Mouse (Mus musculus) G1E (cell line): ENCODE results near the gene Olfr469. TPM values are rescaled to one million over a fixed set of nuclear protein-coding genes. Genes with fewer than 3 reads are reported as not detected.

ENCODE experiments used
- ATAC-seq: 2 replicates; pipeline ENCODE4 v1.8.0; 2016; ENCODE audit warnings: mild to moderate bottlenecking; ENCODE audit not compliant: insufficient number of reproducible peaks, poor library complexity, low FRiP score, severe bottlenecking; ENCODE audit errors: extremely low read depth
- DNase-seq: peaks from one replicate; pipeline ENCODE4 v3.0.0; 2012; ENCODE audit warnings: low spot score
- H3K27me3 ChIP-seq: 2 replicates; pipeline ENCODE4 v1.6.1; 2012; ENCODE audit warnings: mild to moderate bottlenecking, low read length, inconsistent platforms; ENCODE audit not compliant: insufficient read depth
- H3K36me3 ChIP-seq: replicated peaks from 2 replicates; pipeline ENCODE3; 2012; ENCODE audit warnings: mild to moderate bottlenecking, inconsistent platforms
- H3K4me1 ChIP-seq: 2 replicates; pipeline ENCODE4 v1.6.1; 2012; ENCODE audit warnings: low read depth, low read length, inconsistent platforms, mixed read lengths; ENCODE audit not compliant: insufficient read depth
- H3K4me3 ChIP-seq: 2 replicates; pipeline ENCODE4 v1.5.1; 2012; ENCODE audit warnings: low read depth, mild to moderate bottlenecking, inconsistent platforms, low read length, moderate library complexity, mixed read lengths
- H3K9me3 ChIP-seq: replicated peaks from 2 replicates; pipeline ENCODE4 v1.6.1; 2012; ENCODE audit warnings: inconsistent platforms
- CTCF ChIP-seq: IDR thresholded peaks from 2 replicates; pipeline ENCODE4 v1.5.1; 2012; ENCODE audit warnings: low read depth, low read length, inconsistent platforms, mixed read lengths
- GATA1 ChIP-seq: IDR thresholded peaks from 2 replicates; pipeline ENCODE4 v1.6.1; 2012; ENCODE audit warnings: borderline replicate concordance, low read length, inconsistent platforms, mixed read lengths
- GATA2 ChIP-seq: IDR thresholded peaks from 2 replicates; pipeline ENCODE4 v1.6.1; 2012; ENCODE audit warnings: low read depth, low read length, inconsistent platforms, borderline replicate concordance
- POLR2AphosphoS5 ChIP-seq: IDR thresholded peaks from 2 replicates; pipeline ENCODE4 v1.6.1; 2012; ENCODE audit warnings: low read depth, low read length, inconsistent platforms; ENCODE audit not compliant: insufficient replicate concordance
- TAL1 ChIP-seq: conservative IDR thresholded peaks from 2 replicates; pipeline ENCODE4 v1.6.1; 2012; ENCODE audit warnings: low read depth, low read length, inconsistent platforms, mixed read lengths
- polyA plus RNA-seq: library from polyadenylated mRNA; stranded (reverse); fragments of >175 nt; gene quantifications from 2 replicates; pipeline ENCODE4 v1.2.3, GENCODE M21; 2012
- total RNA-seq, 2 experiments: library from RNA; stranded (forward) in 1 of 2; stranded (reverse) in 1 of 2; fragments of 200-1000 nt in 1 of 2; fragments of >200 nt in 1 of 2; fragmentation: Nextera tagmentation in 1 of 2; gene quantifications; 2 replicates each; pipeline ENCODE4 v1.2.3; 2014 to 2017

Gene Olfr469
- total and polyA plus RNA-seq, 3 experiments: 0.27 TPM; not detected in 2

GRCm38 (mm10) chr7:107796500-107796899 is 28.8 kb downstream of the Olfr469 start:
- TF ChIP-seq CTCF: no peak
- TF ChIP-seq POLR2AphosphoS5: no peak
- TF ChIP-seq GATA1: no peak
- TF ChIP-seq GATA2: no peak
- no peak for TF ChIP-seq TAL1
- Histone ChIP-seq H3K4me1 (no peaks in the 10 kb centered on the region), H3K36me3 (no peaks in the 10 kb centered on the region), H3K9me3 (peaks cover 3% of the 10 kb centered on the region; the same call in 1 of the 2 replicates), H3K27me3 (no peaks in the 10 kb centered on the region), H3K4me3 (no peak overlapping the region)
- DNase-seq (no peak), ATAC-seq (no peak)

GRCm38 (mm10) chr7:107787977-107788620 is 37.2 kb downstream of the Olfr469 start:
- no peaks in the 10 kb centered on the region for H3K27me3 ChIP-seq
- H3K4me3 ChIP-seq: no peak overlapping the region
- H3K9me3 ChIP-seq: peaks cover 12% of the 10 kb centered on the region
- ATAC-seq (no peak), DNase-seq (no peak)
- no peaks in the 10 kb centered on the region for H3K36me3 ChIP-seq
- H3K4me1 ChIP-seq: no peaks in the 10 kb centered on the region
- TF ChIP-seq GATA2: no peak
- no peak for TF ChIP-seq TAL1

GRCm38 (mm10) chr7:107779611-107780010 is 45.7 kb downstream of the Olfr469 start:
- TF ChIP-seq CTCF: no peak
- no peak for TF ChIP-seq GATA1
- no peak for TF ChIP-seq TAL1
- TF ChIP-seq GATA2: no peak
- no peak for TF ChIP-seq POLR2AphosphoS5

GRCm38 (mm10) chr7:107778216-107778615 is 47.1 kb downstream of the Olfr469 start:
- Histone ChIP-seq H3K9me3 (peaks cover 11% of the 10 kb centered on the region), H3K27me3 (no peaks in the 10 kb centered on the region), H3K36me3 (no peaks in the 10 kb centered on the region), H3K4me1 (no peaks in the 10 kb centered on the region), H3K4me3 (no peak overlapping the region)
- TF ChIP-seq GATA2 (no peak), TAL1 (no peak), CTCF (no peak), POLR2AphosphoS5 (no peak), GATA1 (no peak)
- DNase-seq: no peak
- ATAC-seq: no peak

More at GRCm38 (mm10) chr7:107779611-107780010, 45.7 kb downstream of the Olfr469 start:
- ATAC-seq: no peak
- Histone ChIP-seq H3K27me3 (no peaks in the 10 kb centered on the region), H3K36me3 (no peaks in the 10 kb centered on the region), H3K4me1 (no peaks in the 10 kb centered on the region), H3K4me3 (no peak overlapping the region), H3K9me3 (peaks cover 13% of the 10 kb centered on the region)
- DNase-seq: no peak

DNA sequence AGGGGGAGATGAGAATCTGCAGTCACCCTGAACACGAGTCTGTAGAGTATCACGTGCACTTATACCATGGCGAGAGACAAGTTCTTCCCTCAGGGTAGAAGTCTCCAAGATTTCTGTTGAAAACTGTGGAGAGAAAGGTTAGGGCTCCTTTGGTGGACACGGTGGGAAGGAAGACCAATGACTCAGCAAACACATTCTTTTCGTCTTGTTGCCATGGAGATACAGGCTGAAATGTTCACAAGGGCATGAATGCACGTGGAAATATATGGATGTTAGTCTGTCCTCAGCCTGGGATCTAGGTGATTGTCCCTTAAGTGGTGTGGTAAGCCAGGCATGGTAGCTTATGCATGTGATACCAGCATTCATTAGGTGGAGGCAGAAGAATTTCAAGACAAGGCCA is 54.5 kb downstream of the Olfr469 start:
- no peaks in the 10 kb centered on the region for H3K27me3 ChIP-seq
- H3K4me3 ChIP-seq: no peak overlapping the region
- no peaks in the 10 kb centered on the region for H3K36me3 ChIP-seq
- H3K9me3 ChIP-seq: peaks cover 12% of the 10 kb centered on the region
- DNase-seq (no peak), ATAC-seq (no peak)
- TF ChIP-seq GATA1: no peak
- TF ChIP-seq CTCF: no peak
- no peak for TF ChIP-seq GATA2
- TF ChIP-seq POLR2AphosphoS5: no peak
- no peak for TF ChIP-seq TAL1
- no peaks in the 10 kb centered on the region for H3K4me1 ChIP-seq

Other genes starting within 250 kb of the Olfr469 start
- gene Ppfibp2, start 230.3 kb downstream of the Olfr469 start, total RNA-seq (2014; fragmentation: Nextera tagmentation): not detected in 2 replicates
- 0.06 and 0.27 TPM in 2 replicates for gene Ppfibp2, start 230.3 kb downstream of the Olfr469 start, total RNA-seq (2017)
- gene Ppfibp2, start 230.3 kb downstream of the Olfr469 start, polyA plus RNA-seq: not detected in 2 replicates
- gene 5330417H12Rik, start 200.4 kb downstream of the Olfr469 start, total RNA-seq (2014; fragmentation: Nextera tagmentation): not detected in 2 replicates
- gene 5330417H12Rik, start 200.4 kb downstream of the Olfr469 start, total RNA-seq (2017): not detected in 2 replicates
- not detected in 2 replicates for gene 5330417H12Rik, start 200.4 kb downstream of the Olfr469 start, polyA plus RNA-seq
- not detected in 2 replicates for gene Cyb5r2, start 67.5 kb downstream of the Olfr469 start, total RNA-seq (2014; fragmentation: Nextera tagmentation)
- not detected in 2 replicates for gene Cyb5r2, start 67.5 kb downstream of the Olfr469 start, total RNA-seq (2017)
- not detected in 2 replicates for gene Cyb5r2, start 67.5 kb downstream of the Olfr469 start, polyA plus RNA-seq
- gene Ovch2, start 24.3 kb downstream of the Olfr469 start, total RNA-seq (2014; fragmentation: Nextera tagmentation): not detected in 2 replicates
- not detected in 2 replicates for gene Ovch2, start 24.3 kb downstream of the Olfr469 start, total RNA-seq (2017)
- gene Ovch2, start 24.3 kb downstream of the Olfr469 start, polyA plus RNA-seq: not detected in 2 replicates
- not detected in 2 replicates for gene Olfr467, start 13.3 kb downstream of the Olfr469 start, total RNA-seq (2014; fragmentation: Nextera tagmentation)
- 0.12 TPM in 1 of 2 replicates, not detected in the other for gene Olfr467, start 13.3 kb downstream of the Olfr469 start, total RNA-seq (2017)
- not detected in 2 replicates for gene Olfr467, start 13.3 kb downstream of the Olfr469 start, polyA plus RNA-seq
- gene Olfr470, start 21.9 kb upstream of the Olfr469 start, total RNA-seq (2014; fragmentation: Nextera tagmentation): not detected in 2 replicates
- 0.27 TPM in 1 of 2 replicates, not detected in the other for gene Olfr470, start 21.9 kb upstream of the Olfr469 start, total RNA-seq (2017)
- not detected in 2 replicates for gene Olfr470, start 21.9 kb upstream of the Olfr469 start, polyA plus RNA-seq
- gene Olfr472, start 72.4 kb upstream of the Olfr469 start, total RNA-seq (2014; fragmentation: Nextera tagmentation): 0.19 TPM in 1 of 2 replicates, not detected in the other
- 0.16 and 0.17 TPM in 2 replicates for gene Olfr472, start 72.4 kb upstream of the Olfr469 start, total RNA-seq (2017)
- gene Olfr472, start 72.4 kb upstream of the Olfr469 start, polyA plus RNA-seq: not detected in 2 replicates
- gene Olfr473, start 104.9 kb upstream of the Olfr469 start, total RNA-seq (2014; fragmentation: Nextera tagmentation): not detected in 2 replicates
- gene Olfr473, start 104.9 kb upstream of the Olfr469 start, total RNA-seq (2017): 0.27 TPM in 1 of 2 replicates, not detected in the other
- not detected in 2 replicates for gene Olfr473, start 104.9 kb upstream of the Olfr469 start, polyA plus RNA-seq
- not detected in 2 replicates for gene Olfr474, start 129.1 kb upstream of the Olfr469 start, total RNA-seq (2014; fragmentation: Nextera tagmentation)
- gene Olfr474, start 129.1 kb upstream of the Olfr469 start, total RNA-seq (2017): 0.27 TPM in 1 of 2 replicates, not detected in the other
- not detected in 2 replicates for gene Olfr474, start 129.1 kb upstream of the Olfr469 start, polyA plus RNA-seq
- not detected in 2 replicates for gene Olfr476, start 139.3 kb upstream of the Olfr469 start, total RNA-seq (2014; fragmentation: Nextera tagmentation)
- 0.05 TPM in 1 of 2 replicates, not detected in the other for gene Olfr476, start 139.3 kb upstream of the Olfr469 start, total RNA-seq (2017)
- gene Olfr476, start 139.3 kb upstream of the Olfr469 start, polyA plus RNA-seq: not detected in 2 replicates
- gene Olfr477, start 161.2 kb upstream of the Olfr469 start, total RNA-seq (2014; fragmentation: Nextera tagmentation): 0.45 TPM in 1 of 2 replicates, not detected in the other
- gene Olfr477, start 161.2 kb upstream of the Olfr469 start, total RNA-seq (2017): 0.11 TPM in 1 of 2 replicates, not detected in the other
- not detected in 2 replicates for gene Olfr477, start 161.2 kb upstream of the Olfr469 start, polyA plus RNA-seq
- gene Olfr478, start 208.4 kb upstream of the Olfr469 start, total RNA-seq (2014; fragmentation: Nextera tagmentation): not detected in 2 replicates
- gene Olfr478, start 208.4 kb upstream of the Olfr469 start, total RNA-seq (2017): 0.12 TPM in 1 of 2 replicates, not detected in the other
- not detected in 2 replicates for gene Olfr478, start 208.4 kb upstream of the Olfr469 start, polyA plus RNA-seq
- gene Olfr479, start 225.2 kb upstream of the Olfr469 start, total RNA-seq (2014; fragmentation: Nextera tagmentation): not detected in 2 replicates
- gene Olfr479, start 225.2 kb upstream of the Olfr469 start, total RNA-seq (2017): 0.17 and 0.55 TPM in 2 replicates
- gene Olfr479, start 225.2 kb upstream of the Olfr469 start, polyA plus RNA-seq: not detected in 2 replicates
- gene Olfr480, start 241.8 kb upstream of the Olfr469 start, total RNA-seq (2014; fragmentation: Nextera tagmentation): not detected in 2 replicates
- gene Olfr480, start 241.8 kb upstream of the Olfr469 start, total RNA-seq (2017): not detected in 2 replicates
- not detected in 2 replicates for gene Olfr480, start 241.8 kb upstream of the Olfr469 start, polyA plus RNA-seq